Mouse (Mus musculus) thymus, postnatal 14 days (tissue): ENCODE data around the gene Shisal1.
A peak's percentile ranks its signal among the peaks of the same experiment; 100 is the strongest.

Experiments
- DNase-seq: peaks from one replicate; pipeline ENCODE4 v3.0.0; 2021

The Shisal1 gene

DNA sequence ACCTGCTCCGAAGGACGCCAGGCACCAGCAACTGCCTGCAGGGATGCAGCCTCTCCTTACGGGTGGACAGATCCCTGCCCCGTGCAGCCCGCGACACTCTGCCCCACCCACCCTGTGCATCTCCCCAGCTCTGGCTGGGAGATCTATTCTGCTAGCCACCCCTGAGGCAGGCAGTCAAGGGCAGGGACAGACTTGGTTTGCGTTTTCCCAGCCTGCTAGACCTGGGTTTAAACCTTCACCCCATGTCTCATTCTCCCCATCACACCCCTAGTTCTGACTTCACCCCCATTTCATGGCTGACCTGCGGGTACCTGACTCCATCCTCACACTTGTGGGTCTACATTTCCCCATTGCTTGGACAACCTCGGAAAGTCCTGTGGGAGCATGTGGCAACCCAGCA lies at the start of gene Shisal1:
Gene Shisal1 (minus strand): TSS at position 101 of the 400 bp plus-strand sequence.
- DNase-seq: no peak

DNA sequence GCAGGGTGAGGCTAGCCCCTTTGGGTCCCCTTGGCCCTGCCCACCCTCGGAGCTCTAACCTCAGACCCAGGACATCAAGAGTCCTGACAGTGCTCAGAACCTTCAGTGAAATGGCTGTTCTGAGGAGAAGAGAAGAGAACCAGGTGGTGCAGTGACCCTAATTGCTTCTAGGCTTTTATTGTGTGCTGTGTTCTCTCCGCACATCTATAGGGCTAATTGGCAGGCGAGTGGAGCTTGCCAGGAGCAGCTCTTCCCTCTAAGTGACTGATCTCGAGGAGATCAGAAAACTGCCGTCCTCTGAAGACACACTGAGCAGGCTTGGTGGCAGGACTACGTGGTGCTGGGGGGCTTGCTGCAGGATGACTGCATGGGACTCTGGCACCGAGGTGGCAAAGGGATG lies 43.6 kb upstream of the Shisal1 start:
- no peak for DNase-seq

DNA sequence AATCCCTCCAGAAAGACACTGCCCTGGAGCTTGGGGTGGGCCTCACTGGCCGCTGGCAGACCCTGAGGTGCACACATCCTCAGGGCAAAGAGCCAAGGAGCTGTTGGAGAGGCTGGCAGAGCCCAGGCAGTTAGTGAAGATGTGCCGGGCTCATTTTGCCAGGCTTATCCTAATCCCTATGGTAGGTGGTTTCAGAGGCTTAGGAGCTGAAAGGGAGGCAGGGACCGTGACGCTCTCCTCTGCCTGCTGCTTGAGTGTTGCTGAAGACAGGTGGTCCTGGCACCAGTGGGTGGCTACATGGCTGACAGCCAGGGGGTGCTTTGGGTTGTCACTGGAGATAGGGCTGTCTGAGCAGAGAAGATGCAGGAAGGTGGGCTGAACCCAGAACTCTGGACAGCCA lies 37.4 kb upstream of the Shisal1 start:
- no peak for DNase-seq

GRCm38 (mm10) chr15:84483622-84484021 lies 36.7 kb upstream of the Shisal1 start:
- no peak for DNase-seq

DNA sequence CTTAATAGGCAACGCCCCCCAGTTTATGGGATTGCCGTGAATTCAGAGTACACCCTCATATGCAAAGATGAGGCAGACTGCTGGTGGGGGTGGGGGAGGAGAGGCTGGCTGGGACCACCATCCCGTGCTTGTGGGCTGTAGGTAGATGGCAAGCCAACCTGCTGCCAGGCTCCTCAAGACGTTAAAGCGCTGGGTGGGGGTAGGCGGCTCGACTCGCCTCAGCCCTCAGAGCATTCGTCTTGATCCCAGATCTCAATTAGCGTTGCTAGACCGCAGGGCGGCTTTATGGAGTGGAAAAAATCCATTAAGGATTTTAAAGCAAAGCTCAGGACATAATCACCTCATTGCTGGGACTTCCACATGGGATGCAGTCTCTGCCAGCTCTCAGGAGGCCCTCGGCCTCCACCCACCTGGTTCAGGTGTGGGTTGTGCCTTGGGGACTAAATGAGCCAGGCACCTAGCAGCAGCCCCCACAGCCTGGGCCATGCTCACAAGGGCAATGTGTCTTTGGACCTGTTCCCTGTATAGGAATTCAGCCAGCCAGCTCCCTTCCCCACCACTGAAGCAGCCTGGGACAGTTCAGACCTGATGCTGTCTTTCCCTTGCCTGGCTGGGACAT lies 34.5 kb upstream of the Shisal1 start:
- no peak for DNase-seq

DNA sequence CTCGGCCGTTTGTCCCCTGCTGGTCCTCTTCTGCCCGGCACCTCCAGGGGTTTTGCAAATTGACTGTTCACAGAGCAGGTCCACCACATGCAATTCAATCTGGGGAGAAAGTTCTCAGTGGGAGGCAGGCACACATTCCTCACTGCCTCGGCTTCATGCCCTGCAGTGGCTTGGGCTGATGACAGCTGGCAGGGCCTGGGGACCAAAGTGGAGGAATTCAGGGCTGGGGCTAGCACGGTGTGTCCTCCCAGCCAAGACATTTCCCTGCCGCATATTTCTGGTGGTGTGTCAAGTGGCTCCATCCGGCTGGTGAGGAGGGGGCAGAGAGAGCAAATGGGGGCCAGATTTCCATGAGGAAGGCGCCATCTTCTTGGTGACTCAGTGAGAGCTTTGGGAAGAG lies 22.5 kb upstream of the Shisal1 start:
- no peak for DNase-seq

- no peak for DNase-seq
These were observed 20.9 kb upstream of the Shisal1 start for GRCm38 (mm10) chr15:84467761-84468160.

GRCm38 (mm10) chr15:84466458-84467267 lies 19.8 kb upstream of the Shisal1 start:
- no peak for DNase-seq

DNA sequence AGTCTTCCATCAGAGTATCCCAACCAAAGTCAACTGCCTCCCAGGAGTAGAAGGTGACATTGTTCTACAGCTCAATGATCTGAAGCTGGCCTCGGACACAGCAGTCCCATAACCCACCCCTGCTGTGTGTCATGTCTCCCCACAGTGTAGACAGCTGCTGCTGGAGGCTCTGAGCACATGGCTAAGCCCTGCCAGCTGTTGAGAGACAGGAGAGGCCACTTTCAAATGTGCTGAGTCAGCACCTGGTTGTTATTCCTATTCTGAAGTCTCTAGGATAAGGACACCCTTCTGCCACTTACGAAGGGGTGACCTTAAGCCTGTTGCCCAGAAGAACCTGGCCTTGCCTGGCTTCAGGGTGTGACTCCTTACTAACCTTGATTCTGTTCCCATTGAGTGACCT lies 14.5 kb upstream of the Shisal1 start:
- DNase-seq: no peak

- no peak for DNase-seq
These were observed 12.1 kb upstream of the Shisal1 start for GRCm38 (mm10) chr15:84458983-84459382.

- DNase-seq: no peak
These were observed 8.4 kb upstream of the Shisal1 start for GRCm38 (mm10) chr15:84455286-84455685.

DNA sequence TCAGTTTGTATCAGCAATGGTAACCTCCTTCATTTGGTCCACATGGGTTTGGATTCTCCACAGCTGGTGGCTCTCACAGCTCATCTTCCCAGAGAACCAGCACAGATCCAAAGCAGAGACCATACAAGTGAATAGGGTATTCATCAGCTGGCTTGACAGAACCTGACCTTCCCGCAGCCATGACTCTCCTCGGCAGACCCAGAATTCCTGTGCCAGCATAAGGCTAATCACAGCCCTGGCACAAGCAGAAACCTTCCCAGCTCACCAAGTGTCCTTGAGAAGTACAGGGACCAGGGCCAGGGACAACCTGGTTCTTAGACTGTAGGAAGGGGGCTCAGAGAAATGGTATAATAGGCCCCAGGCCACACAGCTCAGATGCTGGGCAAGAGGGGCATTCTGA lies 6.2 kb upstream of the Shisal1 start:
- no peak for DNase-seq

GRCm38 (mm10) chr15:84450441-84451183 lies 3.7 kb upstream of the Shisal1 start:
- DNase-seq: peak; percentile 25

- no peak for DNase-seq
These were observed 833 bp downstream of the Shisal1 start for GRCm38 (mm10) chr15:84445812-84446716.

GRCm38 (mm10) chr15:84444181-84444580 lies 2.7 kb downstream of the Shisal1 start:
- no peak for DNase-seq

DNA sequence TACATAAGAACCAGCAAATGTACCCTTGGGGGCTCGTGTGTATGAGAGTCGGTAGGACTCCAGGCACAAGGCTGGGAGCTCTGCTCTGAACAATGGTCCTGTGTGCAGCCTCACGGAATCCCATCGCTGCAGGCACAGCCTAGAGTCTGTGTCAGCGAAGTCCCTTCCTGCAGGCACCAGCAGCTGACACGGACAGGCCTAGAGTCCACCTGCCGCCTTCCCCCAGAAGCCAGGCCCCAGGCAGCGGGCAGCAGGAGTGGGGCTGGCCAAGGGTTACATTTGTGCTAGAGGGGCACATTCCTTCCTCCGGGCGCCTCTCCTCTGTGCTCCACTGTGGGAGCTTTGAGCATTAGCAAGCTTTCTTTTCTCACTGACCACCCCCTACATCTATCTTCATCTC lies 3.3 kb downstream of the Shisal1 start:
- DNase-seq: no peak

DNA sequence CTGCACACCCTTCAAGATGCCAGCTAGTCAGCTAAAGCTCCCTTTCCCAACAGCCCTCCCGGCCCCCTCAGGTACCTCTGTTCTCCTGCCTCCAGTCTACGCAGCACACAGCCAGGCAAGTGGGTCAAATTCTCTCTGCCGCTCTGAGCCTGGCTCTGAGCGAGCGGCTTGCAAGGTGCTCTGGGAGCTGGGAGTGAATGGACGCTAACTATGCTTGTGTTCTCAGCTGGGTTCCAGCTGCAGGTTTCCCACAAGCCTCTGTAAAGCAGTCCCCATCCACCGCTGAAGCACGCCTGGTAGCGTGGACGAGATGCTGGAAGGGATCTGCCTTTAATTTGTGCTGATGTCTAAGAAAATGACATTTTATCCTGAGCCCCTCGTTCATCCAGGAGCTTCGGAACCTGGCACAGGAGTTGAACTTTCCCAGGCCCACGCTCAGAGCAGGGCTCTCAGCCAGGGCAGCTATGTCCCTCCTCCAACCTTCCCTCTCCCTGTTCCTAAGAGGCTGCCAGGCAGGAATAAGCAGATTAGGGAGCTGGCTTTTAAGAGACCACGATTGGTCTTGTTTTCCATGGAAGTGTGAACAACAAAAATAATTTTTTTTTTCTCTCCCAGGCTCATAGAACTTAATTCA lies 5.1 kb downstream of the Shisal1 start:
- no peak for DNase-seq

DNA sequence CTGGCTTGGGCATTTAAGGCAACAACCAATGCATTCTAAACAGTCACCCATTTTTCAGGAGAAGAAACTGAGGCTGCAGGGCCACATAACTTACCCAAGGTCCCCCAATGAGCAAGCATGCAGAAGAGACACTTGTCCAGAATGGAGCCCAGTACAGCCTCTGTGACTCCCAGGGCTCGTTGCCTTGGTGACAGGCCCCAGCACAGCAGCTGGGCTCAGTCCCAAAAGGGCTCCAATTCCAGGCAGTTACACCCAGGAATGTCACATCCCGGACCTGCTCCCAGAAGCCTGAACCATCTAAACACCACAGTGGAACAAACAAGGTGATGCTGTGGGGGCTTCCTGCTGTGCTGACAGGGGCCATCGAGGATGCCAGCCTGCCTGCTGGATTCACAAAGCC lies 6.1 kb downstream of the Shisal1 start:
- DNase-seq: no peak

DNA sequence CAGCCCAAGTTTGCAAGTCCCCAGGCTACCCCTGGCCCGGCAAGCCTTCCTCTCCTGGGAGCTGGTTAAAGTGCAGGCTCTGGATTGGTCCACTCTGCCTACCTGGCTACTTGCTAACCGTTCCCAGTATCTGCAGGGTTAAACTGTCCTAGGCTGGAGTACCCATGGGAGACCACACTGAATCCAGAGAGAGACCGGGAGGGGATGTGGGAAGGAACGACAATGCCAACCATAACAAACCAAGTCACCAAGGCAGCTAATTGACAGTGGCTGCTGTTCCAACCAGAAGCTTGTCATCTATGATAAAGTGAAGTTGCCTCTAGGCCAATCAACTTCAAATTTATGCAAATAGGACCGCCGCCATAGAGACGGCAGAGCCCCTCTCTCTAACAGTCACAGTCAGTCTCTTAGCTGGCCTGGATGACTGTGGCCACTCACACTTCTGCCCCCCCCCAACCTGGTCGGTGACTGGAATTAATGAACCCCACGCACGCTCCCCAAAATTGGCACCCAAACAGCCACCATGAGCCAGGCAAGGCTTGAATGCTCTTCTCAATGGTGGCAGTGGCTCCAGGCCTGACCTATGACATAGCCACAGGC lies 13.2 kb downstream of the Shisal1 start:
- DNase-seq: no peak

GRCm38 (mm10) chr15:84430482-84430881 lies 16.4 kb downstream of the Shisal1 start:
- no peak for DNase-seq

DNA sequence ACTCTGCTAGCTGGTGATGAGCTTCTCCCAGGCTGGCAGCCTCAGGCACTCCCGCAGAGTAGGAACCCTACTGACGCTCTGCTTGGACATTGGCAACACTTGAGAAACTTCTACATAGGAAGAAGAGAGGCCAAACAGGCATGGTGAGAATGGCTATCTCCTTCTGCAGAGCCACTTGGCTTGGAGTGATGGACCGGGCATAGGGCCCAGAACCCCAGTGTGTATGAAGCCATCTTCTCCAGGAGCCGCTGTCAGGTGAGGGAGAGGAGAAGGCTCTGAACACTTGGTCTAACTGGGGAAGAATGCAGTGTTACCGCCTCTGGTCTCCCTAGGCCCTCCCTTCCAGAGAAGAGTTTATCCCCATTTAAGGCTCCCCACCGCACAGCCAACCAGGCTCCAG lies 19.3 kb downstream of the Shisal1 start:
- DNase-seq: no peak

DNA sequence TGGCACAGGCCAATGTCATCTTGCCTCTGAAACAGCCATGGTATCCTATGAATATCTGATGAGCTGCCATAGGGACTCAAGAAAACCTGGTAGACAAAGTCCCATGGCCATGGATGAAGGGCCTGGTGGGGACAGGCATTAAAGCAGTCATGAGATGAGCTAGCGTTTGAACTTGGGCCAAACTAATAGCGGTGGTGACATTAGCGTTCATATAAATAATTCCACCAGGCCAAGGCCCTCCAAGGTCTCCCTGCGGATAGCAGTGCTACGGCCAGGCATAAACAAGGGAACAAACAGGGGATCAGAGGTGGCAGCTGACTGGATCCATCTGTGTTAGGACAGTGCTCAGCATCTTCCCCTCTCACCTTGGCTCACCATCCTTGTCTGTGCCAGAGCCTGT lies 21.2 kb downstream of the Shisal1 start:
- no peak for DNase-seq
